Mouse (Mus musculus): ENCODE results near the gene Ube2l6.

DNA sequence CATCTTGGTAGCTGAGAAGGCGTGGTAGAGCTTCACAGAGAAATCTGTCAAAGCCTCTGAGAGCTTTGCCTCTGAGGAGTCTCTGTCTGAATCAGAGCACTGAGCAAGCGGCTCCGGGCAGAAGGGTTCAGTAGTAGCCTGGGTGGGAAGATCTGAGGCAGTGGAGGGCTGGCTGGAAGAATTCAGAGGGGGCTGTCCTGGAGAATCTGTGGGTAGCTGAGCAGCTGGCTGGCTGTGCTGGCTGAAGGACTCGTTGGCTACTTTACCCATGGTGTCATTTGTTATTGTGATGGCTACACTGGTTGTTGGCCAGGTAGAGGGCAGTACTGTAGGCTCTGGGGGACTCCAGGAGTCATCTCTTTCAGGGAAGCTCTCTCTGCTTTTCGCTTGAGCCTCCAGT is 25.4 kb upstream of the Ube2l6 start:
- no peak for TF ChIP-seq CTCF (IDR thresholded peaks at IDR 0.05; ENCODE audit: low read depth, low read length)
- TF ChIP-seq POLR2A (IDR thresholded peaks at IDR 0.05; ENCODE audit: borderline replicate concordance, low read depth, low read length), result no peak

Measured in bone marrow macrophage, adult 2 months (primary cell).